Mouse (Mus musculus) fat pad, adult 2 months (tissue): Measurements from ENCODE around the gene Madcam1.

ENCODE experiments used
- DNase-seq: peaks from one replicate; pipeline ENCODE4 v3.0.0-alpha.2; 2011; ENCODE audit warnings: low read depth, low spot score; ENCODE audit errors: extremely low read depth

Gene Madcam1

DNA sequence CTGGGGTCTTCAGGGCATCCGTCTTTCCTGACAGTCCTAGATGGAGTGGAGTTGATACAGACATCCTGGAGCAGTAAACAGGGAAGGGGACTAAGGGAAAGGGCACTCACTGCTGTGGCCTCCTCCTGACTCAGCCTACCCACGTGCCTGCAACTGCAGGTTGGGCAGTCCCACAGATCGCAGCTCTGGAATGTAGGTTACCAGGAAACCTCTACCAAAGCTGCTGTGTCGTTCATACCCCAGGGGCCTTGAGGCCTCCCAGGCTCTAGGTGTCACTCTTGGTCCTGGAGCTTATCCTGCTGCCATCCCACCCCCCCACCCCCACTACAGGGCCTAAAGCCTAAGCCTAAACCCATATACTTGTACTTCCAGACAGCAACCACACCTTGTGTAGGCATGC lies 43.4 kb downstream of the Madcam1 start:
- DNase-seq, result no peak

DNA sequence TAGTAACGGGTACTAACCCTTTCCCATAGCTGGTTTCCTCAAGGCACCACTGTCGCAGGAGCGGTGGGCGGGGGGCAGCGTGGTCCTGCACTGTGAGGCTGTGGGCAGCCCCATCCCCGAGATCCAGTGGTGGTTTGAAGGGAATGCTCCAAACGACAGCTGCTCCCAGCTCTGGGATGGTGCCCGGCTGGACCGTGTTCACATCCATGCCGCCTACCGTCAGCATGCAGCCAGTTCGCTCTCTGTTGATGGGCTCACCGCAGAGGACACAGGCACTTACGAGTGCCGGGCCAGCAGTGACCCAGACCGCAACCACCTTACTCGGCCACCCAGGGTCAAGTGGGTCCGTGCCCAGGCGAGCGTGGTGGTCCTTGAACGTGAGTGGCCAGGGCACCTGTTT lies 44.3 kb downstream of the Madcam1 start:
- no peak for DNase-seq

DNA sequence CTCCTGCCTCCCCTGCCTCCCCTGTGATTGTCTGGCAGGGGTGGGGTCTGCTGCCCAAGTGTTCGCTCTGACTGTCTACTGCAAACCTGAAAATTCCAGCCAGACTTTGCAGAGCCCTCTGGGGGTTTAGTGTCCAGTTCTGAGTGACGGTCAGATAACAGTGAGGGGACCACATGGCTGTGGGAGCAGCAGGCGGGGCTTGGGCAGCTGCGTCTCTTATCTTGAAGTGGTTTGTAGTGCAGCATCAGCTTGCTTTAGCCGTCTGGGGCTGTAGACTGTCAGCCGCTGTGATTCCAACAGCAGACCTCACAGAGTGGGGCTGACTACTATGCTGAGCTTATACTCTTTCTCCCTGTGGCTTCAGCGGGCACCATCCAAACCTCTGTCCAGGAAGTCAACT lies 44.9 kb downstream of the Madcam1 start:
- no peak for DNase-seq

DNA sequence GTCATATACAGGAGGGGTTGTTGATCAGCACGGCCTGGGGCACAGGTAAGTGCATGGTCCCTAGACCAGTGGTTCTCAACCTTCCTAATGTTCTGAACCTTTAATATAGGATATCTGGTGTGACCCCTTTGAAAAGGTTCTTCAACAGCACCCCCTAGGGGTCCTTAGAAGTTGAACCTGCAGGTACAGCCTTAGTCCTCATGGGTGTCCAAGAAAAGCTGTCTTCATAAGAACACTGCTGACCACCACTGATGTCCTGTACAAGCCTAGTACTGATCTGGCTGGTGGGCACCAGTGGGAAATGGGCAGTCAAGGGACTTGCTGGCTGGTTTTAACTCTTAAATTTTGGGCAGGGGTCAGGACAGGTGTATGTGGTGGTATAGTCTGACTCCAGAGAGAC lies 47.7 kb downstream of the Madcam1 start:
- DNase-seq, result no peak

DNA sequence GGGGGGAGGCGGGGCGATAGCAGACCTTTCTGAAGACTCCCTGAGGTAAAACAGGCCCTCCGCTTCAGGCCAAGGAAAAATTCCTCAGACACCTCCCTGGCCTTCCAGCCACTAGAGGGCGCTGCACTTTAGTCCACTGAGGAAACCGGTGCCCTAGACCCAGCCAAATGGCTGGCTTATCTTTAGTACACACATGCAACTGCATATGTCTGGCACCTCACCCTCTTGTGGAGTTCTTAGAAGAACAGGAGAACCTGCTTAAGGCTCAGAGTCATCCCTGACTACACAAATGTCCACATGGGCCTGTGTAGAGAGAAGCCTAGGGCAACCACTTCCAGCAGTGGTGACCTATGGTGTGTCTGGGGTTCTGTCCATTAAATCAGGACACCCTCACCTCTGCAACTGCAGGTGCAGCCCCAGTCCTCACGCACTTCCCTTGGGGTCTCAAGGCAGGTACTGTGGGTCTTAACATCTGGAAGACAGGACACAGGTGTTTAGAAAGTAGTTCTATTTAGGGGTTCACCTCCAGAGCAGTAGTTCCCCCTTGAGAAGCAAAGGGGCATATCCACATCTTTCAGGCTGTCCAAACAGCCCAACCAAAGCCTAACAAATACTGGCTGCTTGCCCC lies 48.3 kb downstream of the Madcam1 start:
- no peak for DNase-seq

DNA sequence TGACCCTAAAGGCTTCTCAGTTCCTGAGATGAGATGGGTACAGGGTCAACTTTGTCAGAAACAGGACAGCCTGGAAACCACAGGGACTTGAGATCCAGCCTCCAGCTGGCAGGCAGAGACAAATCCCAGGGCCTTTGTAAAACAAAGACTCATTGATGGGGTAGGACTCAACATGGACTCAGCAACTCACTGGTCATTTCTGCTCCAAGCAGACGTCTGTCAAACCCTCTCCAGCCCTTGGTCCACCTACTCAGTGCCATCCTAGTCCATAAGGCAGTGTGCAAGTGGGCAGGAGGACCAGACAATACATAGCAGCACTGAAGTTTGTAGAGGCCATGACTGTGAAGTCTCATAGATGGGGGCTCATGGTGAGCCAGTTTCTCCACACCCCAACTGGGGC lies 48.8 kb downstream of the Madcam1 start:
- no peak for DNase-seq

DNA sequence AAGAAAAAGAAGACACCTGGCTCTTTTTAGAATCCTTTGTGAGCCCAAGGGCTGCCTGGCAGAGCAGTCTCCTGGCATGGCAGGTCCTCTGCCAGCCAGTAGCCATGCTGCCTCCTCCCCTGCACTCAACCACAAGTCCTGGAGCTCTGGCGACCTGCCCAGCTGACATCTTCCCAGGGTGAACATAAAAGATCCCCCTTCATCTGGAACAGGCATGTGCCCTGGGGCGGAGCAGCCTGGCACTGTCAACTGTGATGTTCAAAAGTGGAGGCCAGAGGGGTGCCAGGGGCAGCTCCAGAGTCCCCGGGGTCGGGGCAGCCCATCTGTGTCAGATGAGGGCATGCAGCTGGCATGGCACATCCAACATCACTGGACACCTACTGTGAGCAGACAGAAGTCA lies 50.6 kb downstream of the Madcam1 start:
- no peak for DNase-seq

DNA sequence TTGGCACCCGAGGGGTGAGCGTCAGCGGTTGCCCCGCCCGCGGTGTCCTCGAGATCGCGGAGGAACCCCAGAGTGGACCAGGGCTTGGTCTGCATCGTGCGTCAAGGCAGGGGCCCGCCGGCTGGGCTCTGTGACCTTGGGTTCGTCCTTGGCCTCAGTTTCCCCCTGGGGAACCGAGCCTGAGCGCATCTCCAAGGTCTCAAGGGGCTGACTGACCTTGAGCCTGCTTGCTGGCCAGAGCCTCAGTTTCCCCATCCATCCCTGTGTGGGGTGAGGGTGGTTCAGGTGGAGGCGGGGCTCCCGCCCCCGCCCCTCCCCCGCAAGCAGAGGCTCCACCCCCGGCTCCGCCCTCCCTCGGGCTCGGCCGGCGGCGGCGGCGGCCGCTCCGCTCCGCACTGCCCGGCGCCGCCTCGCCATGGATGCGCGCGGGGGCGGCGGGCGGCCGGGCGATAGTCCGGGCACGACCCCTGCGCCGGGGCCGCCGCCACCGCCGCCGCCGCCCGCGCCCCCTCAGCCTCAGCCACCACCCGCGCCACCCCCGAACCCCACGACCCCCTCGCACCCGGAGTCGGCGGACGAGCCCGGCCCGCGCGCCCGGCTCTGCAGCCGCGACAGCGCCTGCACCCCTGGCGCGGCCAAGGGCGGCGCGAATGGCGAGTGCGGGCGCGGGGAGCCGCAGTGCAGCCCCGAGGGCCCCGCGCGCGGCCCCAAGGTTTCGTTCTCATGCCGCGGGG lies 52.1 kb downstream of the Madcam1 start, which contains the start of gene Hcn2:
Gene Hcn2, plus strand, starts transcription at position 381 of the 734 bp plus-strand sequence.
- no peak for DNase-seq

DNA sequence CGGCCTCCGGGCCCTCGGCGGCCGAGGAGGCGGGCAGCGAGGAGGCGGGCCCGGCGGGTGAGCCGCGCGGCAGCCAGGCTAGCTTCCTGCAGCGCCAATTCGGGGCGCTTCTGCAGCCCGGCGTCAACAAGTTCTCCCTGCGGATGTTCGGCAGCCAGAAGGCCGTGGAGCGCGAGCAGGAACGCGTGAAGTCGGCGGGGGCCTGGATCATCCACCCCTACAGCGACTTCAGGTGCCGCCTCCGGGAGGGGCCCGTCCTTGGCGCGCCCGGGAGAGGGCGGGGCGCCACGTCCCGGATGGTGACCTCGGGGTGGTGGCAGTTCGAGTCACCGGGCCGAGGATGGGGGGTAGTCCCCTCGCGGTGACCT lies 52.6 kb downstream of the Madcam1 start:
- no peak for DNase-seq

DNA sequence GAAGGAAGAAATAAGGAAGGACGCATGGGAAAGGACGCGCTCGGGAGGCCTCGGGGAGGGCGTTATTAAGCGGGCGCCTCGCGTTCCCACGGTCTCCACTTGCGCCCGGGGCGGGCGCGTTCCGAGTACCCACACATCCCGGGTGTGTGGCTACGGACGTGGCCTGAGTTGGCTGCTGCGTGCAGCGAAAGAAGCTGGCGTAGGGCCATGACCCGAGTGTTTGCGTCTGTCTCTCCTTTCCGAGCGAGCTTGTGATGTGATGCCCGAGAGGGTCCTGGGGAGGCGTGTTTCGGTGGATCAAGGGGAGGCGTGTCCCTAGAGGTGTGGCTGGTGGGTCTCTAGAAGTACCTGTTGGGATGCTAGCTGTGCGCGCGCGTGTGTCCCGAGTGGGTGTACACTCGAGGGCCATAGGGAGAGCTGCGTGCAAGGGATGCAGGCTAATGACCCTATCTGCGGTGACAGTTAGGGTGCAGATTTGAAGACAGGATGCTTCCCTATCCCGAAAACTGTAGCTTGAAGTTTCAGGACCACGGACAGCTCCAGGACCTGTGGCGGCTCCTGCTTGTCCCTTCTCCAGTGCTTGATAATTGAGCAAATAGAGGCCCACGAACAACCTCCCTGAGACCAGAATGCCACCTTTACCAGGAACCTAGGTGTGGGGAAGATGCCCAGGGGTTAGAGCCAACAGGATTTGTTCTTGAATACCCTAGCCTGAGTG lies 53.4 kb downstream of the Madcam1 start:
- DNase-seq, result no peak
